Mouse (Mus musculus) stomach, embryonic 15.5 days (tissue): Measurements from ENCODE around the gene Spg20. TPM values are rescaled to one million over a fixed set of nuclear protein-coding genes. Genes with fewer than 3 reads are reported as not detected.
A peak's percentile ranks its signal among the peaks of the same experiment; 100 is the strongest.

Experiments
- ATAC-seq: fragments of 200-750 bp; cut with Nextera tagmentation; 2 replicates; pipeline ENCODE4 v1.8.0; 2017; ENCODE audit warnings: low read depth, moderate number of reproducible peaks, moderate TSS enrichment; ENCODE audit not compliant: insufficient read depth, low FRiP score
- H3K27ac ChIP-seq: fragments of 300-500 bp; sonication (generic); 2 replicates; pipeline ENCODE4 v1.5.1; 2015; ENCODE audit warnings: mild to moderate bottlenecking, inconsistent platforms
- H3K27me3 ChIP-seq: fragments of 300-500 bp; sonication (generic); replicated peaks from 2 replicates; pipeline ENCODE4 v1.6.1; 2015; ENCODE audit warnings: inconsistent platforms
- H3K36me3 ChIP-seq: fragments of 300-500 bp; sonication (generic); 2 replicates; pipeline ENCODE4 v1.6.1; 2015; ENCODE audit warnings: inconsistent platforms
- H3K4me1 ChIP-seq: fragments of 300-500 bp; sonication (generic); 2 replicates; pipeline ENCODE4 v1.6.1; 2015; ENCODE audit warnings: inconsistent platforms
- H3K4me2 ChIP-seq: fragments of 300-500 bp; sonication (generic); 2 replicates; pipeline ENCODE4 v1.6.1; 2015; ENCODE audit warnings: mild to moderate bottlenecking, inconsistent platforms
- H3K4me3 ChIP-seq: fragments of 300-500 bp; sonication (generic); replicated peaks from 2 replicates; pipeline ENCODE4 v1.5.1; 2015; ENCODE audit warnings: inconsistent platforms
- H3K9ac ChIP-seq: fragments of 300-500 bp; sonication (generic); 2 replicates; pipeline ENCODE4 v1.6.1; 2015; ENCODE audit warnings: inconsistent platforms
- H3K9me3 ChIP-seq: fragments of 300-500 bp; sonication (generic); 2 replicates; pipeline ENCODE4 v1.6.1; 2016; ENCODE audit warnings: inconsistent platforms
- WGBS: fragments of 180-500 bp; shearing (Covaris S2); methylation state at CpG from one replicate; pipeline ENCODE4 v1.1.7; 2015; 5-methylcytosine and 5-hydroxymethylcytosine counted together
- polyA plus RNA-seq: library from polyadenylated mRNA; unstranded; fragments of >200 nt; fragmentation: Nextera tagmentation; extraction: Ambion mirVana; gene quantifications from 2 replicates; pipeline ENCODE4 v1.2.1, GENCODE M21; 2015

Spg20 gene
- polyA plus RNA-seq, result 35.2 and 38.7 TPM in 2 replicates

DNA sequence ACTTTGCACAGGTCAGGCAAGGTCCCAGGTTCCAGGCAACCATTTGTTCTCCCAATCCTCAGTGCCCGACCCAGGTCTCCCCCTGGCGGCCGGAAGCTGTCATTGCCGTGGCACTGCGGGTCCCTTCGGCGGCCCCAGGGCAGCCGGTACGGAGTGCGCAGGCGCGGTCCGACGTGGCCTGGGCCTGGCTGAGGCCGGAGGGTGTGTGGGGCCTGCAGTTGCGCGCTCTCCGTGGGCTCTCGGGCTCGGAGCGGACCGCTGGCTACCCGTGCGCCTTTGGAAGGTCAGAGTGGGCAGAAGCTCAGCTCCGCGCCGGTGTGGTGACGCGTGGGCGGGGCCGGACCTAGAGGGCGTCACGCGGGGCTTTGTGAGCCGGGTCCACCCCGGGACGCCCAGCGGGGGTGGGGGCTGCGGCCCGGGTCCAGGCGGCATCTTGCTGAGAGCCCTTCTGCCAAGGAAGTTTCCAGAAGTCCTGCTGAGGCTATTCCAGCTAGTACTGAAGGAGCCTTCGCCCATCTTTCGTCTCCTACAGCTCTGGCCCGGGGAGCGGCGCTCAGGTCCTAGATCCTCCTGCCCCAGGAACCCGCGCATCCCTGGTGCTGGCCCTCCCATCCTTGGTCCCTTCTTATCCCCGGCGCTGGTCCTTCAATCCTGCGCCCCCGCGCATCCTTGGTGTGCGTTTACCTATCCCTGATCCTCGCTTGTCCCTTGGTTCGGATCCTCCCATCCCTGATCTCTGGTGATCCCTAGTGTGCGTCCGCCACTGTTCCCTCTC is at the start of gene Spg20:
Spg20 (plus strand) TSS at position 174 of the 775 bp plus-strand sequence.
- H3K4me1 ChIP-seq, result peaks cover 3% of the 10 kb centered on the region; the same call in 1 of the 2 replicates
- 2% methylated on average over 58 of the region's 58 CpGs for WGBS
- ATAC-seq, result peak; percentile 93
- peak within 1 kb of the TSS; percentile 54 for H3K4me2 ChIP-seq
- peak within 1 kb of the TSS; percentile 98 for H3K9ac ChIP-seq
- H3K36me3 ChIP-seq, result peaks cover 3% of the 10 kb centered on the region; the same call in 1 of the 2 replicates
- H3K9me3 ChIP-seq, result no peaks in the 10 kb centered on the region
- peak within 1 kb of the TSS; percentile 88 for H3K4me3 ChIP-seq
- peak within 1 kb of the TSS; percentile 92 for H3K27ac ChIP-seq
- no peaks in the 10 kb centered on the region for H3K27me3 ChIP-seq

DNA sequence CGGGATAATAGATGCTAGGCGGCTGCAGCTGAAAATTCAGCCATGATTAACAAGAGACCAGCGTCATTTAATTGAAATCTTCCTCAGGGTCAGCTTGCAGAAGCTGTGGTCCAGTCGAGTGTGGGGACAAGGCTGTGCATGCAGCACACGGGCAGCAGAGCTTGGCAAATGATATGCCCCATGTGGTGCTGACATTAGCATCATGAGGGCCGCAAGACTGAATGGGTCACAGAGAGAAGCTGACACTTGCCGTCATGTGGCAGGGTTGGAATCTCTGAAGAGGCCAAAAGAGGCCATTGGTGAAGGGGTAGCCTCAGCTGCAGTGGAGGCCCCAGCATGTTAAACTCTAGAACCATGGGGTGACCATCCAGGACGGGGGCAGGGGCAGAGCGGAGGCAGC is 49.3 kb upstream of the Spg20 start:
- Histone ChIP-seq H3K4me2 (no peak overlapping the region), H3K9me3 (no peaks in the 10 kb centered on the region), H3K9ac (no peak overlapping the region), H3K27ac (no peak overlapping the region), H3K4me1 (no peaks in the 10 kb centered on the region), H3K27me3 (no peaks in the 10 kb centered on the region), H3K36me3 (no peaks in the 10 kb centered on the region), H3K4me3 (no peak overlapping the region)
- ATAC-seq, result no peak
- WGBS, result 76% methylated on average over 9 of the region's 9 CpGs

DNA sequence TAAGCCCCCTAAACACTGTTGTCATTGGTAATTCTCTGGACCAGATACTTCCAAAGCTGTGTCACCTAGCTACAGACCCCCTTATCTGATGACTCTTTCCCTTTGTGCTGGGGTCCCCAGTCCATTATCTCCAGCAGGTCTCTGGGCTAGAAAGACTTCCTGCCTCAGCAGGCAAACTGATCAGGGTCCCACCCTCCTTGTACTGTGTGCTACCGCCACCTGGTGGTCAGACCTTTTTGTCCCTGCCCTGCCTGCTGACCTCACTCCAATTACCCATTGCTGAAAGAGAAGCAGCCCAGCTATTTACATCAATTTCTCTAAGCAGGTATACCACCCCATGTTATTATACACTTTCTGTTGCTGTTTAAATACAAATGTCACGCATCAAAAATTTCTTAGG is 47.5 kb upstream of the Spg20 start:
- ATAC-seq, result peak; percentile 43; the same call in 1 of the 2 replicates
- WGBS, result 11% methylated on average over 2 of the region's 2 CpGs
- no peak overlapping the region for H3K9ac ChIP-seq

DNA sequence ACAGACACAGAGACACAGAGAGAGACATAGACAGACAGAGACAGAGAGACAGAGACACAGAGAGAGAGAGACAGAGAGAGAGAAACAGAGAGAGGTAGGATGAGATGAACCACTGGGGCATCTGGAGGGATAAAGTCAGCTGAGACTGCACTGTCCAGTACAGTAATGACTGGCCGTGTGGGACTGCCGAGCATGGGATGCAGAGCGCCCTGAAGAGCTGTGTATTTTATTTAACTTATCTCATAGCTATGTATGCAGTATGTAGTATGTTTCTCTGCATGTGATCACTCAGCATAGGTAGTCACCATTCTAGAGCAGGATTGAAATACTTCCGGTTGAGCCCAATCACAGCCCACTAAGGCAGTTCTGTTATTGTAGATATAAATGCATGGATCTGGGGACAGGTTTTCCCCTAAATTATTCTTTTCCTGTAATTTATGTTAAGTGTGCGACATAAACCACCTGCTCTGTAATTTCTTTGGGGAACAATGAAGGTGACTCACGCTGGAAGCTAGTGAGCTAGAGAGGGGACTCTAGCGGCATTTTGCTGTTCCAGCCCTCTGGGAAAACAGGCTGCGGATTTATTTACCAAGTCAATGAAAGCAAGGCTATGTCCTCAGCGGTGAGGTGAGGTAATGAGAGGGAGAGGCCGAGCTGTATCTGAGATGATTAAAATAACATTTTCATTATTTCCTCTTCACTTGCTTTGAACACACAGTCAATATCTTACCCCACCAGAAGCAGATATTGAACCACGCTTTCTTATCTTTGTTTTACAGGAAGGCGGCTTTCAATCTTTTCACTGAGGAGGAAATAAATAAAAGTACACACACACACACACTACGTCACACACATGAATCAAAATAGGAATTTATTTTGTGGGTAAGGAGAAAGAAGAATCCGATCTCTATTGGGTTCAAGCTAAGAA is 45.9 kb upstream of the Spg20 start:
- H3K9me3 ChIP-seq, result no peaks in the 10 kb centered on the region
- H3K4me2 ChIP-seq, result no peak overlapping the region
- H3K4me3 ChIP-seq, result no peak overlapping the region
- peak; percentile 63; the same call in 1 of the 2 replicates for ATAC-seq
- no peaks in the 10 kb centered on the region for H3K36me3 ChIP-seq
- no peak overlapping the region for H3K9ac ChIP-seq
- no peak overlapping the region for H3K27ac ChIP-seq
- 53% methylated on average over 14 of the region's 14 CpGs for WGBS
- no peaks in the 10 kb centered on the region for H3K4me1 ChIP-seq
- H3K27me3 ChIP-seq, result no peaks in the 10 kb centered on the region

More for the DNA sequence above, 47.5 kb upstream of the Spg20 start:
- Histone ChIP-seq H3K27me3 (no peaks in the 10 kb centered on the region), H3K36me3 (no peaks in the 10 kb centered on the region), H3K4me2 (no peak overlapping the region), H3K27ac (no peak overlapping the region), H3K4me3 (no peak overlapping the region), H3K9me3 (no peaks in the 10 kb centered on the region), H3K4me1 (no peaks in the 10 kb centered on the region)

DNA sequence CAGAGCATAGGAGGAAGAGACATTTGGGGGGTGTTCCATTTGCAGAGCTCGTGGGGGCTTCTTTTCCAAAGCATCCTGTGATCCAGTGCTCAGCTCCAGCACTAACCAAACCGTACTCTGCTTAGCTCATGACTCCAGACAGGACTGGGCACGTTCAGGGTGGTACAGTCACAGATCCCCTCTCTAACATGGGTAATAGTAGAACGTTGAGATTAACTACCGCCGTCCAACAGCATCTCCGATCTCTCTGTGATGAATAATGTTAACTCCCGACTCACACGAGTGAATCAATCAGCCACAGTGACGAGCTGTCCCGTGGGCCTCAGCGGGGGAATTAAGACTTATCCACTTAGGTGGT is 45.3 kb upstream of the Spg20 start:
- no peaks in the 10 kb centered on the region for H3K27me3 ChIP-seq
- no peak for ATAC-seq
- no peak overlapping the region for H3K4me2 ChIP-seq
- WGBS, result 34% methylated on average over 12 of the region's 12 CpGs
- no peak overlapping the region for H3K27ac ChIP-seq
- H3K4me3 ChIP-seq, result no peak overlapping the region
- no peaks in the 10 kb centered on the region for H3K9me3 ChIP-seq
- no peaks in the 10 kb centered on the region for H3K4me1 ChIP-seq
- no peaks in the 10 kb centered on the region for H3K36me3 ChIP-seq
- H3K9ac ChIP-seq, result no peak overlapping the region

DNA sequence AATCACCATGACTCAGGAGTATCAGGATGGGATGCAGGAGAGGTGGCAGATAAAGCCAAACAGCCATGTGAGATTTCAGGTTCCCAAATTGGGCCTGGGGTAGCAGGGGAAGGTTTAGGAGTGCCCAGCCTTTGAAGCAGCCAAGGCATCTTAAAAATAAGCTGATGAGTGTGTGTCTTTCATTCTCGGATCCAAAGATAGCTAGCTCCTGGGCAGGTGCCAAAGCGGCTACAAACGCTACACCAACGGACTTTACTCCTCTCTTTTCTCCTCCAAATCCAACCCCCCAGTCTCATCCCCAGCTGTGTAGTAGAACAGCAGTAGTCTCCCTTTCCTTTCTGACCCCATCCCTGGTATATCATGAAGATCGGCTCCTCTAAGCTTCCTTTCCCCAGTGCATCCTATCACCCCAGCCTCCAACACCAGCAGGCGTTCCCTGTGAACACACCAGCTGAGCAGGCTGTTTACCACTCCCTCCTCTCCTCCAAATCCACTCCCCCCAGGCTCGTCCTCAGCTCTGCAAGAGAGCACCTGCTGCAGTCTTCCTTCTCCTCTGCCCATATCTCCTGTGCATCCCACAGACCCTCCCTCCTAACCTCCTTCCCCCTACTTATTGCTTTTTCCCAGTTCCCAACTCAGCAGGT is 44.0 kb upstream of the Spg20 start:
- no peak overlapping the region for H3K4me2 ChIP-seq
- no peak overlapping the region for H3K9ac ChIP-seq
- no peaks in the 10 kb centered on the region for H3K27me3 ChIP-seq
- H3K4me1 ChIP-seq, result no peaks in the 10 kb centered on the region
- H3K36me3 ChIP-seq, result no peaks in the 10 kb centered on the region
- ATAC-seq, result no peak
- no peaks in the 10 kb centered on the region for H3K9me3 ChIP-seq
- WGBS, result 31% methylated on average over 7 of the region's 7 CpGs
- no peak overlapping the region for H3K4me3 ChIP-seq
- H3K27ac ChIP-seq, result no peak overlapping the region

DNA sequence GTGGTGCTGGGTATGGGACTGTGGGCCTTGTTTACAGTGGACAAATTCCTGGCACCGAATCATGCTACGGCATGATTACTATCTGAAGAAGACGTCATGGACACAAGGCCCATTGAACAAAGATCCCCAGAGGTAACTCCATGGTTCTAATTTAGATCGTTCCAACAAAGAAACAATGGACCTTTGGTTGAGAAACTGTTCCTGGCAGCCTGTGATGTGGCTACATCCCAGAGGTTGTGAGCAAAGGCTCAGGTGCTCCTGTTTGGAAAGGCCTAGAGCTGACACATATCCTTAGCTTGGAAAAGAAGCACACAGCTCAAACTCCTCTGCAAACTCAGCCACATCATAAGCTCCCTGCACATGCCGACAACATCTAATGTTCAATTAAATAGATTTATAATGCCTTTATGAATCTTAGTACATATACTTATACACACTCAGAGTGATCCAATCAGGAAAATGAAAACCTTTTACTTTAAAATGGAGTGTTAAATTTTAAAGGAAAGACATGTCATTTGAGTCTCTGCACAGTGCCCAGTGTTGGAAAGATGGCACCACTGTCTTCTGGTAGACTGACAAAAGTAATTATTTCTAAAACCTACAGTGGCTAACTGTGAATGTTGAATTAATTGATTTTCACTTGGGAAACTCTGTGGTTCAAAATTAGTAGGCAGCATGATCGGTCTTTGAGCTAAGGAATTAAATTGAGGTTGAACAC is 37.2 kb upstream of the Spg20 start:
- WGBS, result 81% methylated on average over 6 of the region's 6 CpGs
- H3K9me3 ChIP-seq, result no peaks in the 10 kb centered on the region
- H3K27ac ChIP-seq, result no peak overlapping the region
- no peak for ATAC-seq
- no peaks in the 10 kb centered on the region for H3K4me1 ChIP-seq
- H3K4me3 ChIP-seq, result no peak overlapping the region
- H3K27me3 ChIP-seq, result no peaks in the 10 kb centered on the region
- H3K36me3 ChIP-seq, result no peaks in the 10 kb centered on the region
- H3K4me2 ChIP-seq, result no peak overlapping the region
- H3K9ac ChIP-seq, result no peak overlapping the region

DNA sequence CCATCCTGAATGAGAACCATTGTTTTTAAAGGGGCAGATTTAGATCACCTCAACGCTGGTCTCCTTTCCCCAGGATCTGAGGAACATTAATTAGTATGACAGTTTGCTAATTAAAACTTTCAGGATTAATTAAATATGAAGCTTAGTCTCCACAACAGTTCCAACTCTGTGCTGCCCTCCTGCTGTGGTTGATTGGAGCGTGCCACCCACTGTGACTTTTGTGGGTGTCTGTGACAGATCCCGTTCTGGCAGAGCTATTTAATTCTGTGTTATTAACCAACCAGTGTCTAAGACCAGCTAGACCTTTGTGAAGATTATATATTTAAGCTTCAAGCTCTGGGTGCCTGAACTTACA is 36.6 kb upstream of the Spg20 start:
- 68% methylated on average over 3 of the region's 3 CpGs for WGBS
- Histone ChIP-seq H3K4me2 (no peak overlapping the region), H3K4me1 (no peaks in the 10 kb centered on the region), H3K9ac (no peak overlapping the region), H3K27ac (no peak overlapping the region), H3K27me3 (no peaks in the 10 kb centered on the region), H3K36me3 (no peaks in the 10 kb centered on the region), H3K4me3 (no peak overlapping the region), H3K9me3 (no peaks in the 10 kb centered on the region)
- ATAC-seq, result no peak

DNA sequence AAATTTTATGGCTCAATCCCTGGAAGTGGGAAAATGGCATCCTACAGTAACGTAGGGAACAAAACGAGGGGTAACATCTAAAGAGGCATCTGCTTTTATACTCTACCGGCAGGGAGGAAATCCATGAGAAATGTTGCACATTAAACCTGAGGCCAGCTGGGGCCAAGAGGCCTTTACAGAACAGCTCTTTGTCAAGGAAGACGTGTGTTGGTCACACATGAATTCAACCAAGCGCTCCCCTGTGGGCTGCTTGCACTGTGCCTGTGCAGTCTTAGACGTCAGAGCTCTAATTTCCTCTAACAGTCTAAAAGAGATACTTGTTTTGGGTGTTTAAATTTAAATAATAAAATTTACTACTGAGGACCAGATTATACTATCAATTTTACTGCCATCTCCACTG is 33.7 kb upstream of the Spg20 start:
- H3K4me3 ChIP-seq, result no peak overlapping the region
- H3K9me3 ChIP-seq, result no peaks in the 10 kb centered on the region
- H3K4me1 ChIP-seq, result no peaks in the 10 kb centered on the region
- WGBS, result 61% methylated on average over 6 of the region's 6 CpGs
- no peak overlapping the region for H3K27ac ChIP-seq
- H3K27me3 ChIP-seq, result no peaks in the 10 kb centered on the region
- H3K36me3 ChIP-seq, result no peaks in the 10 kb centered on the region
- ATAC-seq, result no peak
- no peak overlapping the region for H3K9ac ChIP-seq
- no peak overlapping the region for H3K4me2 ChIP-seq

DNA sequence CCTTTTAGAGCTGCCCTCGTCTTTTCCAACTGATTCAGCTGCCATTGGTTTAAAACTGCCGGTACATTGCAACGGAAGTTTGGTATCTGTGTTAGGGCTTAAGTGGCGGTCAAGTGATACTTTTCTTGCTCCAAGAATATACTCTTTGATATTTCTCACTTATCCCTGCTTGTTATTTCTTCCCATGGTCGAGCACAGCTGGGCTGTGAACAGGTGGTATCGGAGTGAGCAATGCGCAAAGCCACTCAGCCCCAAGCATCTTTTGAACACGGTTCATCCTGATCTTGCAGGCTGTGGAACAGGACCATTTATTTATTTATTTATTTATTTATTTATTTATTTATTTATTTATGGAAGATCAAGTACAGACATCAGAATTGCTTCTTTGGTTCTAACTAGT is 32.3 kb upstream of the Spg20 start:
- Histone ChIP-seq H3K27me3 (no peaks in the 10 kb centered on the region), H3K4me2 (no peak overlapping the region), H3K9me3 (no peaks in the 10 kb centered on the region), H3K4me3 (no peak overlapping the region), H3K4me1 (no peaks in the 10 kb centered on the region), H3K36me3 (no peaks in the 10 kb centered on the region), H3K9ac (no peak overlapping the region), H3K27ac (no peak overlapping the region)
- ATAC-seq, result no peak
- 75% methylated on average over 8 of the region's 8 CpGs for WGBS

DNA sequence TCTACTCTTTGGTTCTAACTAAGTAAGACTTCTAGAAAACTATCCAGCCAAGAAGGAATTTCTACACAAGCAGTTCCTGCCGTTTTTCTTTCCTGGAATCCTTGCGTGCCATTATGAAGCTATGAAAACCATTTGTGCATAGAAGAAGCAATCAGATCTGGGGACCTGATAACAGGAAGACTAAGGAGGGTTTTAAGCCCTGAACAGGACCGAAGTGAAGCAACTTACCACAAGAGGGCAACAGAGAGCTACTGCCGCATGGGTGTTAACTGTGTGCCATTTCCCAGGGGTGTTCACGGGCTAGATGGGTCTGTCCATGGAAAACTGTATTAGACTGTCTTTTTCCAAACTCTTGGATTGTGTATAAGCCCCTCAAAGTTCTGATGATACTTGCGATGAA is 31.9 kb upstream of the Spg20 start:
- ATAC-seq, result peak; percentile 70; the same call in 1 of the 2 replicates
- Histone ChIP-seq H3K9me3 (no peaks in the 10 kb centered on the region), H3K4me1 (no peaks in the 10 kb centered on the region), H3K4me3 (no peak overlapping the region), H3K36me3 (no peaks in the 10 kb centered on the region), H3K27ac (no peak overlapping the region), H3K27me3 (no peaks in the 10 kb centered on the region), H3K4me2 (no peak overlapping the region), H3K9ac (no peak overlapping the region)
- 12% methylated on average over 6 of the region's 6 CpGs for WGBS
